Mouse (Mus musculus) NIH3T3 (cell line): ENCODE results near the gene Rabif.
A peak's percentile ranks its signal among the peaks of the same experiment; 100 is the strongest.
"Not testable (repeated sequence)": the region's sequence is repeated elsewhere in the genome, so short reads cannot be mapped to it uniquely, and the experiment has no call there.

Experiments used
- DNase-seq: peaks from one replicate; pipeline ENCODE4 v3.0.0-alpha.2; 2012; ENCODE audit warnings: low read depth

Rabif gene

GRCm38 (mm10) chr1:134513312-134513860 lies 18.9 kb downstream of the Rabif start:
- DNase-seq, result no peak

GRCm38 (mm10) chr1:134513876-134514590 lies 19.6 kb downstream of the Rabif start:
- no peak for DNase-seq

- peak; percentile 50 for DNase-seq
Measured at GRCm38 (mm10) chr1:134515891-134516290, 21.4 kb downstream of the Rabif start.

GRCm38 (mm10) chr1:134516491-134517198 lies 22.2 kb downstream of the Rabif start:
- DNase-seq, result peak; percentile 79

- DNase-seq, result not testable (repeated sequence)
Measured at GRCm38 (mm10) chr1:134517841-134518240, 23.4 kb downstream of the Rabif start.

GRCm38 (mm10) chr1:134518677-134519076 lies 24.2 kb downstream of the Rabif start:
- DNase-seq, result peak; percentile 96

- DNase-seq, result not testable (repeated sequence)
Measured at GRCm38 (mm10) chr1:134519201-134519600, 24.8 kb downstream of the Rabif start.

GRCm38 (mm10) chr1:134520001-134520721 lies 25.7 kb downstream of the Rabif start:
- DNase-seq, result no peak

- DNase-seq, result no peak
Measured at GRCm38 (mm10) chr1:134521163-134521562, 26.7 kb downstream of the Rabif start.

GRCm38 (mm10) chr1:134522325-134522724 lies 27.9 kb downstream of the Rabif start:
- no peak for DNase-seq

- peak; percentile 76 for DNase-seq
Measured at GRCm38 (mm10) chr1:134524424-134524823, 30.0 kb downstream of the Rabif start.

- no peak for DNase-seq
Measured at GRCm38 (mm10) chr1:134525015-134525414, 30.6 kb downstream of the Rabif start.

- DNase-seq, result no peak
Measured at GRCm38 (mm10) chr1:134526752-134527151, 32.3 kb downstream of the Rabif start.

- DNase-seq, result no peak
Measured at GRCm38 (mm10) chr1:134530618-134531017, 36.2 kb downstream of the Rabif start.

GRCm38 (mm10) chr1:134533710-134534109 lies 39.3 kb downstream of the Rabif start:
- not testable (repeated sequence) for DNase-seq

GRCm38 (mm10) chr1:134535054-134535453 lies 40.6 kb downstream of the Rabif start:
- DNase-seq, result no peak

GRCm38 (mm10) chr1:134535513-134535912 lies 41.1 kb downstream of the Rabif start:
- no peak for DNase-seq

- no peak for DNase-seq
Measured at GRCm38 (mm10) chr1:134540610-134541009, 46.2 kb downstream of the Rabif start.

- peak; percentile 92 for DNase-seq
Measured at GRCm38 (mm10) chr1:134548231-134548630, 53.8 kb downstream of the Rabif start.

GRCm38 (mm10) chr1:134549632-134550132 lies 55.2 kb downstream of the Rabif start, which contains the start of gene Mgat4e:
Gene Mgat4e, minus strand, starts transcription at chr1:134549682.
- DNase-seq, result no peak

GRCm38 (mm10) chr1:134551869-134552268 lies 57.4 kb downstream of the Rabif start:
- DNase-seq, result peak; percentile 89

- peak; percentile 79 for DNase-seq
Measured at GRCm38 (mm10) chr1:134552396-134552795, 57.9 kb downstream of the Rabif start.
